Mouse (Mus musculus): ENCODE data around the gene Sirt4.
A peak's percentile ranks its signal among the peaks of the same experiment; 100 is the strongest.
"Not testable (repeated sequence)": the region's sequence is repeated elsewhere in the genome, so short reads cannot be mapped to it uniquely, and the experiment has no call there.

Sirt4 gene

GRCm38 (mm10) chr5:115483947-115484920, at the start of gene Sirt4:
TSS of gene Sirt4 (minus strand) at chr5:115484725.
- peak; percentile 88 for DNase-seq (ENCODE audit: low read depth, low spot score)

- DNase-seq (ENCODE audit: low read depth, low spot score), result no peak
Measured at GRCm38 (mm10) chr5:115531671-115532270, 47.2 kb upstream of the Sirt4 start.

GRCm38 (mm10) chr5:115530447-115530809, 45.9 kb upstream of the Sirt4 start:
- no peak for DNase-seq (ENCODE audit: low read depth, low spot score)

GRCm38 (mm10) chr5:115529742-115530446, 45.4 kb upstream of the Sirt4 start:
- DNase-seq (ENCODE audit: low read depth, low spot score), result no peak

- DNase-seq (ENCODE audit: low read depth, low spot score), result no peak
Measured at GRCm38 (mm10) chr5:115529364-115529741, 44.8 kb upstream of the Sirt4 start.

GRCm38 (mm10) chr5:115528128-115528527, 43.6 kb upstream of the Sirt4 start:
- no peak for DNase-seq (ENCODE audit: low read depth, low spot score)

- DNase-seq (ENCODE audit: low read depth, low spot score), result no peak
Measured at GRCm38 (mm10) chr5:115526456-115527202, 42.1 kb upstream of the Sirt4 start.

- no peak for DNase-seq (ENCODE audit: low read depth, low spot score)
Measured at GRCm38 (mm10) chr5:115525943-115526342, 41.4 kb upstream of the Sirt4 start.

- no peak for DNase-seq (ENCODE audit: low read depth, low spot score)
Measured at GRCm38 (mm10) chr5:115525416-115525815, 40.9 kb upstream of the Sirt4 start.

- no peak for DNase-seq (ENCODE audit: low read depth, low spot score)
Measured at GRCm38 (mm10) chr5:115524471-115524870, 39.9 kb upstream of the Sirt4 start.

GRCm38 (mm10) chr5:115523971-115524370, 39.4 kb upstream of the Sirt4 start:
- DNase-seq (ENCODE audit: low read depth, low spot score), result no peak

- no peak for DNase-seq (ENCODE audit: low read depth, low spot score)
Measured at GRCm38 (mm10) chr5:115522981-115523499, 38.5 kb upstream of the Sirt4 start.

GRCm38 (mm10) chr5:115522531-115522930, 38.0 kb upstream of the Sirt4 start:
- DNase-seq (ENCODE audit: low read depth, low spot score), result no peak

GRCm38 (mm10) chr5:115521553-115522461, 37.3 kb upstream of the Sirt4 start:
- no peak for DNase-seq (ENCODE audit: low read depth, low spot score)

- DNase-seq (ENCODE audit: low read depth, low spot score), result no peak
Measured at GRCm38 (mm10) chr5:115520325-115520869, 35.9 kb upstream of the Sirt4 start.

- DNase-seq (ENCODE audit: low read depth, low spot score), result not testable (repeated sequence)
Measured at GRCm38 (mm10) chr5:115518214-115518613, 33.7 kb upstream of the Sirt4 start.

GRCm38 (mm10) chr5:115517501-115517900, 33.0 kb upstream of the Sirt4 start:
- DNase-seq (ENCODE audit: low read depth, low spot score), result no peak

- DNase-seq (ENCODE audit: low read depth, low spot score), result no peak
Measured at GRCm38 (mm10) chr5:115516908-115517307, 32.4 kb upstream of the Sirt4 start.

- no peak for DNase-seq (ENCODE audit: low read depth, low spot score)
Measured at GRCm38 (mm10) chr5:115516081-115516907, 31.8 kb upstream of the Sirt4 start.

All from WW6 (cell line).